Mouse (Mus musculus): ENCODE results near the gene Foxo1. TPM values are rescaled to one million over a fixed set of nuclear protein-coding genes. Genes with fewer than 3 reads are reported as not detected.

Foxo1 gene
- polyA plus RNA-seq, 1 experiment from 2014 or later, result 2.2 TPM

DNA sequence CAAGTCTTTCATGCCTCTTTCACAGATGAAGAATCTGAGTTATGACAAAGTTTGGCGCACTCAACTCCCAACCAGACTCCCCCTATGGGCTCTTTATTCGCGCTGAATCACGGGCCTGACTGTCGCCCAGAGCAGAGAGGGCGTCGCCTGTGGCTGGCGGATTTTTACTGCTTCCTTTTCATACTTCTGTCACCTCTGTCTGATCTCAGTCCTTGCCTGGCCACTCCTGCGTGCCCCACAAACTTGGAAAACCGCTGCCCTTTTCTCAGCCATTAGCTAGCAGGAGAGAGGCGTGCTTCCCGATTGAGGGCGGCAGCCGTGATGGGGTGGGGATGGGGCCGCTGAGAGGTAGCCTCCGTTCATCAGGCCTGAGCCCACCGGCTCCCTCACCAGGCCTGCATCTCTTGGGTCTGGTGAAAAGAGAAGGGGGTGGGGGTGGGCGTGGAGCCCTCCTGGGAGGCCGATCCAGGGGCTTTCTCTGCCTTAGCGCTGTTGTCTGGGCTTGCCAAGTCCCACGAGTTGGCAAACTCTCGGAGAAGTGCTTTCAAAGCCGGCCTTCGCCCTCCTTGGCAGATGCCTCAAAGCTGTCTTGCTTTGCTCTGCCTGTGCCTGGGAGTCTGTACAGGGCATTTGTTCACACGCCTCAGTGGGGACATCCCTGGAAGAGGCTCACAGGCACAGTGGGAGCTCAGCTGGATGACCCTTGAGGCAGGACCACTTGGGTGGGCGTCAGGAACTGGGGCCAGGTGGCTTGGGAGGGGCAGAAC lies 133.2 kb downstream of the Foxo1 start:
- peak overlapping the region; percentile 44; the same call in 1 of the 2 replicates for H3K4me2 ChIP-seq (ENCODE audit: low read depth, low read length)
- no peak overlapping the region for H3K27ac ChIP-seq (ENCODE audit: low read length)
- no peaks in the 10 kb centered on the region for H3K27me3 ChIP-seq (ENCODE audit: control insufficient read depth, insufficient read depth, low read depth, low read length)
- peak overlapping the region; percentile 4; the same call in 1 of the 2 replicates for H3K9ac ChIP-seq (ENCODE audit: low read depth, low read length)
- no peaks in the 10 kb centered on the region for H3K36me3 ChIP-seq (ENCODE audit: control insufficient read depth, insufficient read depth)
- ATAC-seq (ENCODE audit: low read depth), result no peak
- no peaks in the 10 kb centered on the region; the same call in none of the 2 replicates for H3K4me1 ChIP-seq (ENCODE audit: control insufficient read depth, low read depth, low read length)
- no peaks in the 10 kb centered on the region for H3K9me3 ChIP-seq (replicated peaks; ENCODE audit: control insufficient read depth, low read length)
- H3K4me3 ChIP-seq (ENCODE audit: low read depth, low read length), result no peak overlapping the region; the same call in 1 of the 2 replicates
- WGBS (ENCODE audit: insufficient replicate concordance), result 4% methylated on average over 26 of the region's 26 CpGs

Other genes starting within 250 kb of the Foxo1 start
- 0.78 and 0.84 TPM in 2 replicates for gene Maml3, start 163.3 kb upstream of the Foxo1 start, polyA plus RNA-seq (2015; fragmentation: Nextera tagmentation; extraction: Ambion mirVana)

All from liver, embryonic 16.5 days (tissue).